Mouse (Mus musculus): ENCODE measurements around the gene Alkbh2.

DNA sequence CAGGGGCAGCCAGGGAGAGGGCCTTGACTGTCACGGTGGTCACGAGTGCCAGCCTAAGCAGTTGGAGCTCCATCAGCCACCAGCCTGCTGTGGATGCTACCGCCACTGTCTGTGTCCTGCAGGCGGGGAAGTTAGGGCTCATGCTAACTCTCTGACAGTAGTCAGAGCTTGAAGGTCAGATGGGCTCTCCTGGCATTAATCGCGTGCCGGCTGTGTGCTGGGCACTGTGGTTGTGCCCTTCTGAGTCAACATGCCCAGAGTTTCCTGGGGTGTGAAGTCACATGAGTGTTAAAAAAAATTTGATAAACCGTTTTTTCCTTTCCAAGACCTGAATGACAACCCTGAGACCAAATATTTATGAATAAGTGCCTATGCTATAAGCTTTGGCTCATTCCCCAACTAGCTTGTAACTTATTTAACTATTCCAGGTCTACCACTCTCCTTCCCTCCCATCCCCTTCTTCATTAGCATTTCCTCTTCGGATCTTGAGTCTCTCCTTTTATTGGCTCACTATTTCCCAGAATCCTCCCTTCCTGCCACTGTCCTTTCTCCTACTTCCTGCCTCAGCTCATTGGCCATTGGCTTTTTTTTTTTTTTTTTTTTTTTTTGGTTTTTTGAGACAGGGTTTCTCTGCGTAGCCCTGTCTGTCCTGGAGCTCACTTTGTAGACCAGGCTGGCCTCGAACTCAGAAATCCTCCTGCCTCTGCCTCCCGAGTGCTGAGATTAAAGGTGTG, 24.5 kb upstream of the Alkbh2 start:
- TF ChIP-seq CTCF (IDR thresholded peaks at IDR 0.05; ENCODE audit: low read depth, low read length) = no peak
- TF ChIP-seq POLR2A (IDR thresholded peaks at IDR 0.05; ENCODE audit: extremely low read depth, insufficient read depth, low read length) = no peak

Measured in liver, adult 2 months (tissue).